Mouse (Mus musculus) hindbrain, postnatal 0 days (tissue): ENCODE results near the gene Me3. TPM values are rescaled to one million over a fixed set of nuclear protein-coding genes. Genes with fewer than 3 reads are reported as not detected.

ENCODE experiments used
- ATAC-seq: fragments of 200-750 bp; cut with Nextera tagmentation; 2 replicates; pipeline ENCODE4 v1.8.0; 2017; ENCODE audit warnings: mild to moderate bottlenecking, moderate TSS enrichment, moderate library complexity
- DNase-seq: peaks from one replicate; pipeline ENCODE4 v3.0.0-alpha.2; 2015; ENCODE audit warnings: low spot score
- H3K27ac ChIP-seq: fragments of 300-500 bp; sonication (generic); 2 replicates; pipeline ENCODE4 v1.5.1; 2014; ENCODE audit warnings: mild to moderate bottlenecking
- H3K27me3 ChIP-seq: fragments of 300-500 bp; sonication (generic); 2 replicates; pipeline ENCODE4 v1.6.1; 2014; ENCODE audit warnings: low read length, mixed read lengths; ENCODE audit not compliant: insufficient read depth
- H3K36me3 ChIP-seq: fragments of 300-500 bp; sonication (generic); 2 replicates; pipeline ENCODE4 v1.6.1; 2014; ENCODE audit warnings: low read length, mixed read lengths; ENCODE audit not compliant: insufficient read depth
- H3K4me1 ChIP-seq: fragments of 300-500 bp; sonication (generic); 2 replicates; pipeline ENCODE4 v1.6.1; 2014; ENCODE audit warnings: antibody characterized with exemption, low read length, mixed read lengths; ENCODE audit not compliant: insufficient read depth
- H3K4me2 ChIP-seq: fragments of 300-500 bp; sonication (generic); 2 replicates; pipeline ENCODE4 v1.6.1; 2014; ENCODE audit warnings: low read depth, mild to moderate bottlenecking, low read length, moderate library complexity, mixed read lengths
- H3K4me3 ChIP-seq: fragments of 300-500 bp; sonication (generic); 2 replicates; pipeline ENCODE4 v1.5.1; 2014; ENCODE audit warnings: low read length
- H3K9ac ChIP-seq: fragments of 300-500 bp; sonication (generic); replicated peaks from 2 replicates; pipeline ENCODE4 v1.6.1; 2014; ENCODE audit warnings: mild to moderate bottlenecking, low read length, moderate library complexity, mixed read lengths
- H3K9me3 ChIP-seq: fragments of 300-500 bp; sonication (generic); 2 replicates; pipeline ENCODE4 v1.6.1; 2016; ENCODE audit warnings: low read length, mixed read lengths
- CTCF ChIP-seq: IDR thresholded peaks from 2 replicates; pipeline ENCODE4 v1.5.1; 2016; ENCODE audit warnings: antibody characterized with exemption, control low read depth, low read depth
- WGBS: fragments of 180-500 bp; shearing (Covaris S2); extraction: QIAGEN DNeasy Blood & Tissue Kit; methylation state at CpG from one replicate; pipeline ENCODE4 v1.1.7; 2014; 5-methylcytosine and 5-hydroxymethylcytosine counted together
- polyA plus RNA-seq: library from polyadenylated mRNA; unstranded; fragments of >200 nt; fragmentation: Nextera tagmentation; extraction: Ambion mirVana; gene quantifications from 2 replicates; pipeline ENCODE4 v1.2.1, GENCODE M21; 2015
- total RNA-seq: library from RNA; depleted of rRNA; stranded (reverse); fragments of >200 nt; gene quantifications from 2 replicates; pipeline ENCODE4 v1.2.3, GENCODE M21; 2014

The Me3 gene
- total and polyA plus RNA-seq, 2 experiments from 2014 or later = 23.6 to 30.1 TPM

- no peak for TF ChIP-seq CTCF
- WGBS = 64% methylated on average over 5 of the region's 5 CpGs
- no peaks in the 10 kb centered on the region for H3K9me3 ChIP-seq
- H3K4me3 ChIP-seq = no peak overlapping the region
- no peak overlapping the region for H3K9ac ChIP-seq
- peak; percentile 15 for DNase-seq
- H3K4me1 ChIP-seq = no peaks in the 10 kb centered on the region
- no peak overlapping the region for H3K27ac ChIP-seq
- H3K4me2 ChIP-seq = no peak overlapping the region
- H3K27me3 ChIP-seq = no peaks in the 10 kb centered on the region
- 0 out of 2 replicates have a peak, but pooled peaks have one; percentile 35 for ATAC-seq
- H3K36me3 ChIP-seq = no peaks in the 10 kb centered on the region
Measured at GRCm38 (mm10) chr7:89699668-89700350, 67.6 kb downstream of the Me3 start.

GRCm38 (mm10) chr7:89700511-89700910 is 68.3 kb downstream of the Me3 start:
- no peak for TF ChIP-seq CTCF
- Histone ChIP-seq H3K36me3 (no peaks in the 10 kb centered on the region), H3K9me3 (no peaks in the 10 kb centered on the region), H3K9ac (no peak overlapping the region), H3K4me2 (no peak overlapping the region), H3K27me3 (no peaks in the 10 kb centered on the region), H3K4me3 (no peak overlapping the region), H3K27ac (no peak overlapping the region), H3K4me1 (no peaks in the 10 kb centered on the region)
- DNase-seq (no peak), ATAC-seq (no peak)
- WGBS = 50% methylated on average over 1 of the region's 1 CpGs

- DNase-seq = no peak
- 60% methylated on average over 2 of the region's 2 CpGs for WGBS
Measured at GRCm38 (mm10) chr7:89710776-89711175, 78.6 kb downstream of the Me3 start.

GRCm38 (mm10) chr7:89713059-89713458 is 80.9 kb downstream of the Me3 start:
- Histone ChIP-seq H3K4me2 (no peak overlapping the region), H3K4me3 (no peak overlapping the region), H3K36me3 (no peaks in the 10 kb centered on the region), H3K27ac (no peak overlapping the region), H3K9ac (no peak overlapping the region), H3K9me3 (no peaks in the 10 kb centered on the region), H3K4me1 (no peaks in the 10 kb centered on the region), H3K27me3 (no peaks in the 10 kb centered on the region)
- no peak for DNase-seq
- TF ChIP-seq CTCF = no peak
- no peak for ATAC-seq

More at GRCm38 (mm10) chr7:89710776-89711175, 78.6 kb downstream of the Me3 start:
- Histone ChIP-seq H3K4me3 (no peak overlapping the region), H3K9me3 (no peaks in the 10 kb centered on the region), H3K36me3 (no peaks in the 10 kb centered on the region), H3K9ac (no peak overlapping the region), H3K4me2 (no peak overlapping the region), H3K27me3 (no peaks in the 10 kb centered on the region), H3K4me1 (no peaks in the 10 kb centered on the region), H3K27ac (no peak overlapping the region)
- no peak for ATAC-seq
- TF ChIP-seq CTCF = no peak

GRCm38 (mm10) chr7:89716226-89716625 is 84.0 kb downstream of the Me3 start:
- Histone ChIP-seq H3K4me3 (no peak overlapping the region), H3K9me3 (no peaks in the 10 kb centered on the region), H3K27ac (no peak overlapping the region), H3K9ac (no peak overlapping the region), H3K36me3 (no peaks in the 10 kb centered on the region), H3K27me3 (no peaks in the 10 kb centered on the region), H3K4me2 (no peak overlapping the region), H3K4me1 (no peaks in the 10 kb centered on the region)
- 85% methylated on average over 3 of the region's 3 CpGs for WGBS
- no peak for TF ChIP-seq CTCF
- no peak for DNase-seq
- no peak for ATAC-seq

- Histone ChIP-seq H3K4me1 (no peaks in the 10 kb centered on the region), H3K4me2 (no peak overlapping the region), H3K36me3 (no peaks in the 10 kb centered on the region), H3K27ac (no peak overlapping the region), H3K9me3 (no peaks in the 10 kb centered on the region), H3K4me3 (no peak overlapping the region), H3K9ac (no peak overlapping the region), H3K27me3 (no peaks in the 10 kb centered on the region)
- TF ChIP-seq CTCF = no peak
- no peak for DNase-seq
- WGBS = 84% methylated on average over 2 of the region's 2 CpGs
- ATAC-seq = no peak
Measured at GRCm38 (mm10) chr7:89717521-89717920, 85.3 kb downstream of the Me3 start.

- H3K4me3 ChIP-seq = no peak overlapping the region
- no peak for TF ChIP-seq CTCF
- no peaks in the 10 kb centered on the region for H3K36me3 ChIP-seq
- 82% methylated on average over 2 of the region's 2 CpGs for WGBS
- DNase-seq = no peak
- H3K9me3 ChIP-seq = no peaks in the 10 kb centered on the region
- ATAC-seq = no peak
- no peak overlapping the region for H3K9ac ChIP-seq
- no peaks in the 10 kb centered on the region for H3K4me1 ChIP-seq
- H3K27ac ChIP-seq = no peak overlapping the region
- H3K27me3 ChIP-seq = no peaks in the 10 kb centered on the region
- H3K4me2 ChIP-seq = no peak overlapping the region
Measured at GRCm38 (mm10) chr7:89718264-89718663, 86.1 kb downstream of the Me3 start.
